Mouse (Mus musculus): ENCODE results near the gene Brsk2.

Gene Brsk2

DNA sequence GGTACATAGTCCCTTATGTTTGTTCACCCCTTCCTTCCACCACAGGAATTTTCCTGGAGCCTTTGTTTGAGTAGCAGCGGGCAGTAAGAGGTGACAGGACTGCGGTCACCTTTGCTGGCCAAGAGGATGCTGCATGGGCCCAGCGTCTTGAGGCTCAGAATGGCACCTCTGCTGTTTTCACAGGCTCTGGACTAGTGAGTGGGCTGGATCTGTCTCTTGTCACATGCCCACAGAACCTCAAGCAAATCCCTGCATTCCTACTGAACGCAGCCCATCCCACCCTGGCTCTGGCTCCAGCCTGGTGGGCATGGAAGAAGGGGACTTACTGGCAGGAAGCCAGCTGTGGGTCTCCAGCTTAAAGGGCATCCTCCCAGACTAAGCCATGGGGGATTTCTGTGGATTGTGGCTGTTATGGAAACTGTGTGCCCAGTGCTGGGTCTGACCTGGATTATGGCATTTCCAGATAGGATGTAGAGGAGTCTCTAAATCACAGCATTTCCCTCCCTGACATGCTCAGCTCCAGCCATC lies 8.0 kb downstream of the Brsk2 start:
- DNase-seq, result no peak

DNA sequence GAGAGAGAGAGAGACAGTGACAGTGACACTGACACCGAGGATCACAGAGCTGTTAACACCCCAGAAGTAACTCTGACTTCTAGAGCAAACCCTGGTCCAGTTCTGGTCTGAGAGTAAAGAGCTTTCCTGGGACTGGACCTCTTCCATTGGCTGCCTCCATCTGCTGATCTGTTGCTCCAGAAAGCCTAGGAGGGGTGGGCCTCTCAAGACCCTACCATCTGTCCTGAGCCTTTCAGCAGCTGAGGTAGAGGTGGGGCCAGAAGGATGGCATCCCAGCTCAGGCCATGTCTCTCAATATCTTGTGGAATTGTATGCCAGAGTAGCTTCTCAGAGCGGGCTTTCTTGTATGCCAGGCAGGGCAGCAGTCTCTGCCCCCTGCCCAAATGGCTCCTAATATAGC lies 8.7 kb downstream of the Brsk2 start:
- no peak for DNase-seq

DNA sequence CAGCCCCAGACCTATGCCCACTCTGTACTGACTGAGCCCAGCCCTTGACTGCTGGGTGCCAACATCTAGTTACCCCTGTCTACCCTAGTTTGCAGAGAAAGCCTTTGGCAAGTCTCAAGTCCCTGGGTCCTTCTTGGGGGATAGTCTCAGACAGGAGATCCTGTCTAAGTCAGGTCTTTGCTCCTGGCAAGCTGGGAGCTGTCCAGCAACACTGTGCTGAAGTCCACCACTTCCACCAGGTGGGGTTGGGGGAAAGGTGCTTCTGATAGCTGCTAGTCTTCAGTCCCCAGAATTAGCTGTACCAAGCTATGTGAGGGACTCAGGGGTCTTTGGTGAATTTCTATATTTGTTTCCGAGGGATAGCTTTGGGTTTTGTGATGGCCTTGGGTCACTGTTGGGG lies 9.6 kb downstream of the Brsk2 start:
- no peak for DNase-seq

DNA sequence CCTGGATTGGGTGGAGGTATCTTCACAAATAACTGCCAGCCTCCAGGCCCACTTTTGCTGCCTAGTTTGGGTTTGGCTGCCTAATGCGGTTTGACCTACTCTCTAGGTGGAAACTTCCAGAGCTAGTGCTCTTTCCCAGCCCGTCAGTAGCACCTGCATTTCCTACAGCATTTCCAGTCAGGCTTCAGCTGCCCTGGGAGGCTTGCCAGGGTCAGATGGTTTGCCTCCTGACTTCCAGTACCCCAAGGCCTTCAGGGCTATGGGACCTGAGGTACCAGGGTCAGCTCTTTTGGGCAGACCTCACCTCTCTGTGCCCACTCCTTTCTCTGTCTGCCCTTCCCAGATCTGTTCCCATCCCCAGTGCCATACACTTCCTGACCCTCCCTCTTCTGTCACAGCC lies 11.4 kb downstream of the Brsk2 start:
- DNase-seq, result no peak

DNA sequence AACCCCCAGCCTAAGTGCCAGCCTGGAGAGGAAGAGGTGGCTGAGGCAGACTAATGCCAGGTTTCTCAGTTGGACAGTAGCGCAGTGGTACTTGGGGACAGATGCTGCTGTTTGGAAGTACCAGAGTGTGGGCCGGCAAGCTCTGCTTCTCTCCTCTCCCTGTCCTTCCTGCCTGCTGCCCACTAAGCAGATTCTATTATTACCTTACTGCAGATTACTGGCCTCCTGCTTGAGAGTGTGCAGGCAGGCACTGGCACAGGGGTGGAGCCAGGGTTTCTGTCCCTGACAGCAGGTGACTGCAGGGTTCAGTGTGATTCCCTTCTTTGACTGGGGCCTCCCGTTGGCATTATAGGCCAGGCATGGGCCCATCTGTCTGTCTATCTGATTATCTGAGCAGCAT lies 11.9 kb downstream of the Brsk2 start:
- no peak for DNase-seq

DNA sequence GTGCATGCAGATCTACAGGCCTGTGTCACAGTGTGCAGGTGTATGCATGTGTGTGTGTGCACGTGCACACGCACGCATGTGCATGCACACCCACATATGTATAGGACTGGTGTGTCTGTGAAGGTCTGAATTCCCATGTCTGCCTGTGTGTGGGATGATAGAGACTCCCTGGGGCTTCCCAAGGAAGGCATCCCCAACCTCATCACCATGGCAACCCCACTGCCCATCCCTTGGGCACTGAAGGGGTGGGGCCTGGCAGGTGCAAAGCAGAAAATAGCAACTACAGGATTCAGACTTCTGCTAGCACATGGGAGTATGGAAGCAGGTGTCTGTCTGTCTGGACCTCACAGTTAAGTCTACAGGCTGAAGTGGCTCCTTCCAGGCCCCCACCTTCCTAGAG lies 13.0 kb downstream of the Brsk2 start:
- DNase-seq, result no peak

DNA sequence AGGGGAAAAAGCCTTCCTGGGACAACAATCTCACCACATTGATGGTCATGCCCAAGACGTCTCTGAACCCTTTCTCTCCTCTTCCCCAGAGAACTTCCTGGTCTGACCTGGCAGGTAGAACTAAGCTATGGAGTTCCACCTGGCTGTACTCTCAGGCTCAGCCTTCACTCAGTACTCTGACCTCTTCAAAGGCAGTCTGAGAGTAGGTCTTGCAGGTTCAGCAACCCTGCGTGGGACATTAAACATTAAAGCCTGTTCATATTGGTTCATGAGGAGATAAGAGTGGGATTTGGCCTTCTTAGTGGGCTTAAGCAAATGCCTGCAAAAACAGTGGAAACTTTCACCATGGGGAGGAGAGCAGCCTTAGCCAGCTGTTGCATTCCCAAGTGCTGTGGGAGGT lies 16.7 kb downstream of the Brsk2 start:
- no peak for DNase-seq

DNA sequence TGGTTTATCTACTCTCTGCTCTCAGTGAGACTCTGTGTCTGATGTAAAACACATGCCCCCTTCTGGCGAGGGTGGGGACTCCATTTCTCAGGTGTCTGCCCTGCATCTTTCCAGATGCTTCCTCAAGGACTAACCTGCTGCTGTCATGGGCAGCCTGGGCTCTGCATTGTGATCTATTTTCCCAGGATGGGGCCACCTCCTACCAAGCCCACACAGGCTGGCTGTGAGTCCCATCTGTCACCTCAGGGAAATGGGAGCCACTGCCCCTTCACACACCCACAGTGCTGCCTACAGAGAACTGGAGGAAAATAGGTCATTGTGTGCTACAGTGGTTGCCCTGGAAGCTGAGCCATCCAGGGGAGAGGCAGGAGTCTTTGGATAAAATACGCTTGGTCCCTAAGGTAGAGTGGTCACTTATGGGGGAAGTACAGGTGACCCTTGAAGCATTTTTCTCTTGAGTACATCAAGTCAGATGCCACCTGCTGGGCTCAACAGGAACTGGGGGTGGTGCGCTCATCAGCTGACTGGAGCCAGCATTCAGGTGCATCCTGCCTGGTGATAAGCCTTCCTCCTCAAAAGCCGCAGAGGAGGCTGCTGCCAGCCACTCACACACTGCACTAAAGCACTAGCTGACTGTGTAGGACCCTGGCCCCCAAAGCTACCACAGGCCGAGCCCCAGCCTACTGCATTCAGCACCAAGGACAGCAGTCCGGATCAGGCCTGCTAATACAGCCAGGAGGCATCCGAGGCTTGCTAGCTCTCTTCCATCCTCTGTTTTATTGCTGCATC lies 23.5 kb downstream of the Brsk2 start:
- no peak for DNase-seq

DNA sequence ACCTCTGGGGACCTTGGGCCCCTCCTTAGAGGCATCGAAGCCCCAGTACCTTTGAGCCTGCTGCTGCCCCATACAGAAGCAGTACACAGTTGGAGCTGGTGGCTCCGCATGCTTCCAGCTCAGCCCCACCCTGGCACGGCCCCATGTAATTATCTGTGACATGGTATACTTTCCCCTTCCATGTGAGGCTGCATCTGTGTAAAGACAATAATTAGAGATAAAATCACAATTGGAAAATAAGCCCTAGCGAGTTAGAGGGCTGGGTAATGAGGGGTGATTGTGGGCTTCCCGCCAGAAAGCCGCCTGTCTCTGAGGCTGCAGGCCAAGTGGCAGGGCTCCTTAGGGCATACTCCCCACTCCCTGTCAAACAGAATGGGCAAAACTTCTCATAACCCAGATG lies 28.5 kb downstream of the Brsk2 start:
- no peak for DNase-seq

DNA sequence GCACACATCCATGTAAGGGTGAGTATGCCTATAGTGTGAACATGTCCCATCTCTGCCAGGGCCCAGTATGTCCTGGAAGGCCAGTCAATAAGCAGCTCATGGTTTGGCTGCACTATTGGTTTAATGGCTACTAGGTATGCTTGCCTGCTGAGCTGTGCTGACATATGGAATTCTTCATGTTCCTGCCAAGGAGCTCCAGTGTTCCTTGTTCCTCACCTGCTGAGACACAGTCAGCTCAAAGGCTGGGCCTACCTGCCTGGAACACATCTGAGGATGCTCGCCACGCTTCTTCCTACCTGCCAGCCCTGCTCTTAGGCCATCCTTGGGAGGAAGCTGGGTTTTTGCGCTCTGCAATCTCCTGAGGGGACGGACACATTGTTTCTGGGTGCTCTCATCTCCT lies 29.7 kb downstream of the Brsk2 start:
- DNase-seq, result no peak

DNA sequence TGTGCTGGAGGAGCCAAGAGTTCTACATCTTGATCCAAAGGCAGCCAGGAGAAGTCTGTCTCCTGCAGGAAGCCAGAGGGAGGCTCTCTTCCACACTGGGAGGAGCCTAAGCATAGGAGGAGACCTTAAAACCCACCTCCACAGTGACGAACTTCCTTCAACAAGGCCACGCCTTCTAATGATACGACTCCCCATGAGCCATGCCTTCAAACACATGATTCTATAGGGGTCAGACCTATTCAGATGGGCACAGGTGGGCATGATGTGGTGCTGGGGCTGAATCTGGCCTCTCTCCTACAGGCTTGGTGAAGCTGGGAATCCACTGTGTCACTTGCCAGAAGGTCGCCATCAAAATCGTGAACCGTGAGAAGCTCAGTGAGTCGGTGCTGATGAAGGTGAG lies 31.7 kb downstream of the Brsk2 start:
- no peak for DNase-seq

DNA sequence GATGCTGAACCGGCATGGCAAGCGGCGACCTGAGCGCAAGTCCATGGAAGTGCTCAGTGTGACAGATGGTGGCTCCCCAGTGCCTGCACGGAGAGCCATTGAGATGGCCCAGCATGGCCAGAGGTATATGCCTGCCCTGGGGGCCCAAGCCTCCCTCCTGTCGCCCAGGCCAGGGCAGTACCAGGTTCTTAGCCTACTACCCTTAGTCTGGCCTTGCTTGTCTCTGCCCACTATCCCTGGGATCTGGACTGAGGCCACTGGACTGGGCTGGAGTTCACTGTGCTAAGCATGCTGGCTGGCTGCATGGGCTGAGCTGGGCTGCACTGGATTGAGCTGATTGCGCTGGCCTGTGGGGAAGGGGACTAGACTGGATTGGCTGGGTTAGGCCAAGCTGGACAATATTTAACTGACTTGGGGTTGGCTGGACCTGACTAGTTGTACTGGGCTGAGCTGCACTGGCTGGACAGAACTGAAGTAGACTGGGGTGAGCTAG lies 38.8 kb downstream of the Brsk2 start:
- no peak for DNase-seq

DNA sequence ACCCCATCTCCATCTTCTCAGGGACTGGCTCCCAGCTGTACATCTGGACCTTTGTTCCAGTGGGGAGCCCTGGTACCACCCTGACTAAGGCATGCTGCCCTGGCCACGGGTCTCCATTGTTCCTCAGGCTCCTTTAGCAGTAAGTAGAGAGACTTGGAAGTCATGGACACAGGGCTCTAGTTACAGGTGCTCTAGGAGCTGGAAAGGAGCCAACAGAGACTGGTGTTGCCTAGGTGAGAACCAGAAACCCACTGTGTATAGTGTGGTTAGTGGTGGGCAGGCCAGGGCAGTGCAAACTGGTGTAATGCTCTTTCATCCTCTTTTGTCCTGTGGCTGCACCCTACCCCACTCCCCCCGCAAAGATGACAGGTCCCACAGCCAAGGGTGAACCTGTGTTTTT lies 41.6 kb downstream of the Brsk2 start:
- DNase-seq, result no peak

DNA sequence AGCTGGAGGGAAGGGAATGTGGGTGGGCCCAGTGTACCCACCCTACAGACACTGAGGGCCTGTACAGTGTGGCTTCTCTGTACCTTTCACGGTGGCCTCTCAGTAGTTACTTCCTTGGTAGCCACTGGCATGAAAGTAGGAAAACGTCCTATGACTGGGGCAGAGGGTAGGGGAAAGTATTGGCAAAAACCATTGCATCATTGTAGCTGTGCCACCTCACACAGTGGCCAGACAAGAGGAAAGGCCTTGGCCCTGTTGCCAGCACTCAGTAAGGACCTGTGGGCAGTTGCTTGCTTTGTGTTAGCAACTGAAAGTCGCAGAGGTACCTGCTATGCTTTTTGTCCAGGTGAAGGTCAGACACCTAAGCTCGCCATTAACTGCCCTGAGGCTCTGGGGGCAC lies 44.6 kb downstream of the Brsk2 start:
- no peak for DNase-seq

DNA sequence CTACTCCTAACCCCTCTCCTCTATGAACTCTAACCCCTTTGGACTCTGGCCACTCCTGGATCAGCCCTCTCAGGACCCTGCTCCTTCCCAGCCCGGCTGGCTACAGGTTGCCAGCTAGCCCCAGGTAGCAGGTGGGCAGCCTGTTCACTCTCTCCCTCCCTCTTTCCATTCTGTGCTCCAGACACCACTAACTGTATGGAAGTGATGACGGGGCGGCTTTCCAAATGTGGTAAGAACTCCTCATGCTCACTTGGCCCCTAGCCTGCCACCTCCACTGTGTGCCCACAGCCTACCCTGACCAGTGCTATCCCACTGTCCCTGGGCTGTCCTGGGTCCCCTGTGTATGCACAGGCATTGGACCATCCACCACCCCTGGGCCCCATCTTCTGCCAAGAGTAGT lies 51.1 kb downstream of the Brsk2 start:
- DNase-seq, result no peak

DNA sequence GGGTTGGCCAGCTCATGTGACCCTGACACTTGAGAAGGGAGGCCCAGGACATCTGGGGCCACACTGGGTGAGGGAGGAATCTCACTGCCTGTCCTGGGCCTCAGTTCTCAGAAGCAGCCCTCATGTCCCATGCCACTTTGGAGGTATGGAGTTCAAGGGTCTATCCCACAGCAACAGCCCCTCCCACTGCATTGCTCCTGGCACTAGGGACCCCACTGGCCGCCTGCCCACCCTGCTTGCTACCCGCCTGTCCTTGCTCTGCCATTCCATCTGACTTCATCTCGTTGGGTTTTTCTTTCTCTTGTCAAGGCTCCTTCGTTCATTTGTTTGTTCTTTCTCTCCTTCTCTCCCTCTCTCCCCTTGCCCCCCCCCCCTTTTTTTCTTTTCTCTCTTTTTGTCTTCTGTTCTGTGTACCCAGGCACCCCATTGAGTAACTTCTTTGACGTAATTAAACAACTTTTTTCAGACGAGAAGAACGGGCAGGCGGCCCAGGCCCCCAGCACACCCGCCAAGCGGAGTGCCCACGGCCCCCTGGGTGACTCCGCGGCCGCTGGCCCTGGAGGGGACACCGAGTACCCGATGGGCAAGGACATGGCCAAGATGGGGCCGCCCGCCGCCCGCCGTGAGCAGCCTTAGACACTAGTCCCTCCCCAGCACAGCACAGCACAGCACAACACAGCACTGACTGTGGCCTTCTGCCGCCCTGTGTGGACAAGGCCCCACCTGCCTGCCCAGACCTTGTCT lies 52.2 kb downstream of the Brsk2 start:
- peak; percentile 11 for DNase-seq

DNA sequence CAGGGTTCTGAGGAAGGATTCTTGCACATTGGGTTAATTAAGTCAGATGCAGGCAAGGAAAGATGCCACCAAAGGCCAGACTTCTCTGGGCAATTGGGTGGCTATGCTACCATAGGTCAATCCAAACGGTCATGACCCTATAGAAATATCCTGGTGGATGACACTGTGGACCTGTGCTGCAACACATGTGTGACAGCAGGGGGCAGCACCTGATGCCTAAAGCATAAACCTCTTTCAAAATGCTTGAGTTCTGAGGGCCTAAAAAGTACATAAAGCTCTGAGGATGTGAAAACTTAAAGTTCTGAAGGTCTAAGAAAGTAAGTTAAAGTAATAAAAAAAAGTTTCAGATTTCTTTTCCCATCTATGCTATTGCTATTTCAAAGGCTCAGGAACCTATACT lies 67.0 kb downstream of the Brsk2 start:
- DNase-seq, result peak; percentile 77

DNA sequence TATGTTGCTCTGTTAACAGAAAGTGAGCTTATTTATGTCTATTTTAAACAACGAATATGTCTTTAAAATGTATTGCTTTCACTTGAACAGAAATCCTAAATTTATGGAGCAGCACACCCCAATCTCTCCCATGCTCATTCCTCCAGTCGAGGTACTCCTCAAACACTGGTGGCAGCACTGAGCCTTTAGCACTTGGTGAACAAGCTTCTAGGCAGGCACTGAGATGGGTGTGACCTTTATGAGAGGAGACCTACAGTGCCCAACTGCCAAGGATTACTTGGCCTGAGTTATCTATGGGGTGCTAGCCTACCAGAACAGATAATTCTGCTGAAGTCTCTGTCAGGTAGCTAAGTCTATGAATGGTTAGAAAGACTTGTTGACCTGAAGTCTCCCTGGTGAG lies 70.1 kb downstream of the Brsk2 start:
- peak; percentile 57 for DNase-seq

DNA sequence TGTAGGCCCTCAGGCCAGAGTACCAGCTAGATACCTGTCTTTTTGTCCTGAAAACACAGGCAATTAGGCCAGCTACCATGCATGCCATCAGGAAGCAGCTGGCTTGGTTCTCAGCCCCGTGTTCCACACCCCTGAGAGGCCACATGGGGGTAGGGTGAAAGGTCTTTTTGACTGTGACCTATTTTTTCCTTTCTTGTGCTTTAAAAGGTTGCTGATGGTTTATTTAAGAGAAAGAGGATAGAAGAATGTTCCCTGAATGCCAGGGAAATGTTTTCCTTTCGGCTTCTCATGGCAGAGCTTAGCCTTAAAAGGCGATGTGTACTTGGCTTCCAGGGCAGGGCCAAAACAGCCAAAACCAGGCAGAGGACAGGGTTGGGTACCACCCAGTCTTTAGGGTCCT lies 71.3 kb downstream of the Brsk2 start:
- peak; percentile 47 for DNase-seq

DNA sequence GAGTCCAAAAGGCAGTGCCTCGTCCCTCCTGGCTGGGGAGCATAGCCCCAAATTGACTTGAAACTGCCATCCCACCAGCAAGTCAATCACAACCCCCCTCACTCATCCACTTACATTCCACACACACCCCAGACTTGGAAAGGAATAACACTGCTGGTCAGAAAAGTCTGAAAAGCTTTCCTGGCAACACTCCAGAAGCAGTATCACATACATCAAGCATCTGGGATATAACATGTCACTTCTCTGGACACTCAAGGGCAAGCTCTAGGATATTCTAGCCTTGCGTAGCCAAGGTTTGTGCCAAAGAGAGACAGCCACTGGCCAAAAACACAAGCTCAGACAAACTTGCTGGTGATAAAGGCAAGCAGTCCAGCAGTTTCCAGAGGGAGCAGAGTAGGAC lies 75.6 kb downstream of the Brsk2 start:
- peak; percentile 27 for DNase-seq

DNA sequence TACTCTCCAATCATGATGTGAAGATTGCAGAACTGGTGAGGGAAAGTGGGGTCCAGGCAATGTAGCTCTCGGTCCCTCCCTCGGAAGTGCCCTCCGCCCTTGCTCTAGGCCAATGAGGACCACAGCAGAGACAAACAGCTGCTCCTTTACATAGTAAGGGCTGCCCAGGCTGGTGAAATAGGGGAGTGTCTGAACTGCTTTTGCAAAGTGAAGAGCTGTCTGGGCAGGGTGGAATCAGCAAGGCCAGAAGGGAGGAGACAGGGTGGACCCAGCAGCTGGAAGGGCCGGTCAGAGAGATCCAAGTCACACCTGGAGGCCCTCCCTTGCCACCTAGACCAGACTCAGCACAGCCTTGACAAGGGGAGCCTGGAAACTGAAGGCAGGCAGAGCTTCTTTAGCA lies 76.4 kb downstream of the Brsk2 start:
- peak; percentile 37 for DNase-seq

DNA sequence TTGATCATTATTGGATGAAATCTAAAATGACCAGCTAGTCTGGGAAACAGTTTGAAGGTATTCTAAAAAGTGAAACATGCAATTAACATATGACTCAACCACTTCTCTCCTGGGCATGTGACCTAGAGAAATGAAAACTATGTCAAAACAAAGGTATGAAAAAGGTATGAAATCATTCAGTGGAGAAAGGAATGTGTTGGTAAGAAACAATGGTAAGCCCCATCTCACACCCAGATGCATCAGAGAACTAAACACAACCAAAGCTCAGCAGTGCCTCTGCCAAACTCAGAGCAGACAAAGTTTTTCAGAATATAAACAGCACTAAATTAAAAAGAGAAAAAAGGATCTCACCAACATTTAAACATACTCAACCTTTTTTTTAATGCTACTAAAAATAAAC lies 80.5 kb downstream of the Brsk2 start:
- DNase-seq, result no peak

DNA sequence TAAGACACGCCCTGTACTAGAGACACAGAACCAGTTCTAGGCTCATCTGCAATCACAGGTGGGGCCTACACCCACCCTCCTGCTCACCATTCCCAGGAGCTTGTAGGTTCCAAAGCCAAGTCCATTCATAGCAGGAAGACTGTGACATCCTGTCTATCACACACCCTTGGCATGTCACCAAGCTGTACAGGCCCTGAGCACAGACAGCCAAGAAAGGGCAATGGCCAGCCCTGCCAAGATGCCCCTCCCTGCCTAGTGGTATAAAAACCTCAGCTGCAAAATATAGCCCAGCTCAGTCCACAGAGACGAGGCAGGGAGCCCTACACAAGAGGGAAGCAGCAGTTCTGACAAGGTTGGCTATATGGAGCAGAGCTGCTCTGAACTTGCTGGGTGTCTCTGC lies 84.6 kb downstream of the Brsk2 start:
- DNase-seq, result peak; percentile 93

Data from lung, postnatal 36 days (tissue).